Mouse (Mus musculus) ES-E14 (cell line): ENCODE measurements around the gene Adam23.

Experiments used
- CHD2 ChIP-seq: IDR thresholded peaks from 2 replicates; pipeline ENCODE4 v1.6.1; 2014; ENCODE audit warnings: mild to moderate bottlenecking, low read depth, low read length, inconsistent platforms
- HCFC1 ChIP-seq: IDR thresholded peaks from 2 replicates; pipeline ENCODE4 v1.6.1; 2012; ENCODE audit warnings: low read length, inconsistent platforms, borderline replicate concordance; ENCODE audit not compliant: insufficient read depth
- MAFK ChIP-seq: IDR thresholded peaks from 2 replicates; pipeline ENCODE4 v1.6.1; 2014; ENCODE audit warnings: mild to moderate bottlenecking, low read depth, low read length, inconsistent platforms; ENCODE audit not compliant: insufficient read depth
- ZNF384 ChIP-seq: IDR thresholded peaks from 2 replicates; pipeline ENCODE4 v1.6.1; 2012; ENCODE audit warnings: low read depth, low read length, inconsistent platforms

DNA sequence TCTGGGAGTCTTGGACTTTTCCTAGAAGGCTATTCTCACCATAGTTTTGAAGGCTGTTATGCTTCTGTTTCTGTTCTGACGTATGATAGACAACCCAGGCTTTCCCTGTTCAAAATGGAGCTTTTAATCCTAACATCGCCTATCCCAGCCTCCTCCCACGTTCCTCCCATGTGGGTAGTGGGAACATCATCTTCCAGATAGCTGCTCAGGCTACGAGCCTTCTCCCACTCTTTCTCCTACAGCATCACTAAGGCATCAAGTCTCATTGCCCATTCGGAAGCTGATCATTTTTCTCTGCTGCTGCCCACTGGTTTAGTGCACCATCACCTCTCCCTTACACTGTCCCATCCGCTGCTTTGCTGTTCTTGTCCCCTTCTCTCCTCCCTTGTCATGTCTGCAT is 14.2 kb downstream of the Adam23 start:
- TF ChIP-seq HCFC1 = no peak
- no peak for TF ChIP-seq CHD2
- no peak for TF ChIP-seq ZNF384
- no peak for TF ChIP-seq MAFK
